Mouse (Mus musculus): ENCODE data around the gene Tppp3.

Gene Tppp3

GRCm38 (mm10) chr8:105484030-105484368, 12.7 kb upstream of the Tppp3 start:
- no peak for DNase-seq

GRCm38 (mm10) chr8:105483212-105484029, 12.1 kb upstream of the Tppp3 start:
- peak; percentile 38 for DNase-seq

- DNase-seq, result no peak
Measured at GRCm38 (mm10) chr8:105482123-105482522, 10.8 kb upstream of the Tppp3 start.

GRCm38 (mm10) chr8:105481453-105481852, 10.1 kb upstream of the Tppp3 start:
- peak; percentile 78 for DNase-seq

GRCm38 (mm10) chr8:105481013-105481412, 9.7 kb upstream of the Tppp3 start:
- DNase-seq, result no peak

GRCm38 (mm10) chr8:105477792-105478191, 6.5 kb upstream of the Tppp3 start:
- DNase-seq, result no peak

GRCm38 (mm10) chr8:105476628-105477413, 5.5 kb upstream of the Tppp3 start:
- peak; percentile 79 for DNase-seq

- no peak for DNase-seq
Measured at GRCm38 (mm10) chr8:105476161-105476560, 4.8 kb upstream of the Tppp3 start.

GRCm38 (mm10) chr8:105475742-105476141, 4.4 kb upstream of the Tppp3 start:
- DNase-seq, result no peak

GRCm38 (mm10) chr8:105475254-105475653, 3.9 kb upstream of the Tppp3 start:
- no peak for DNase-seq

GRCm38 (mm10) chr8:105474680-105475079, 3.4 kb upstream of the Tppp3 start:
- no peak for DNase-seq

GRCm38 (mm10) chr8:105473816-105474606, 2.7 kb upstream of the Tppp3 start:
- DNase-seq, result peak; percentile 54

GRCm38 (mm10) chr8:105472983-105473382, 1.7 kb upstream of the Tppp3 start:
- DNase-seq, result no peak

GRCm38 (mm10) chr8:105472414-105472932, 1.1 kb upstream of the Tppp3 start:
- DNase-seq, result no peak

- no peak for DNase-seq
Measured at GRCm38 (mm10) chr8:105470681-105471313, 529 bp downstream of the Tppp3 start.

GRCm38 (mm10) chr8:105470262-105470661, 1.1 kb downstream of the Tppp3 start:
- DNase-seq, result no peak

GRCm38 (mm10) chr8:105469816-105470215, 1.5 kb downstream of the Tppp3 start:
- DNase-seq, result no peak

- DNase-seq, result no peak
Measured at GRCm38 (mm10) chr8:105469041-105469695, 2.2 kb downstream of the Tppp3 start.

GRCm38 (mm10) chr8:105468002-105468720, 3.2 kb downstream of the Tppp3 start:
- no peak for DNase-seq

- no peak for DNase-seq
Measured at GRCm38 (mm10) chr8:105467396-105467985, 3.8 kb downstream of the Tppp3 start.
